Mouse (Mus musculus): ENCODE data around the gene Ptpn5.

- TF ChIP-seq CTCF (IDR thresholded peaks at IDR 0.05; ENCODE audit: control insufficient read depth, insufficient read depth, insufficient replicate concordance, low read depth, low read length) (no peak), POLR2A (IDR thresholded peaks at IDR 0.05; ENCODE audit: control insufficient read depth, low read depth, low read length) (no peak)
Measured at GRCm38 (mm10) chr7:47067879-47068278, 65.6 kb downstream of the Ptpn5 start.

Data from testis, adult 2 months (tissue).